Mouse (Mus musculus) MEL (cell line): ENCODE data around the gene Nptn. TPM values are rescaled to one million over a fixed set of nuclear protein-coding genes. Genes with fewer than 3 reads are reported as not detected.

ENCODE experiments used
- DNase-seq: peaks from one replicate; pipeline ENCODE4 v3.0.0; 2011; ENCODE audit warnings: low read depth, low spot score
- H3K27ac ChIP-seq: 2 replicates; pipeline ENCODE4 v1.5.1; 2012; ENCODE audit warnings: low read depth, mild to moderate bottlenecking, control low read depth, low read length, moderate library complexity; ENCODE audit not compliant: control insufficient read depth
- H3K27me3 ChIP-seq, 2 experiments: fragments of 150-350 bp in 1 of 2; sonication (generic) in 1 of 2; 2 replicates each; pipeline ENCODE4 v1.6.1; 2012; ENCODE audit warnings: low read length in 2 of 2, mild to moderate bottlenecking in 2 of 2, improper control_type of control experiment in 1 of 2, moderate library complexity in 1 of 2; ENCODE audit not compliant: insufficient read depth in 2 of 2, control insufficient read depth in 1 of 2
- H3K36me3 ChIP-seq, 2 experiments: 2 replicates each; pipeline ENCODE4 v1.6.1; 2012 to 2014; ENCODE audit warnings: low read length in 2 of 2, improper control_type of control experiment in 1 of 2, inconsistent platforms in 1 of 2, mild to moderate bottlenecking in 1 of 2; ENCODE audit not compliant: insufficient read depth in 2 of 2, control insufficient read depth in 1 of 2
- H3K4me1 ChIP-seq, 2 experiments: fragments of 150-350 bp in 1 of 2; sonication (generic) in 1 of 2; 2 replicates each; pipeline ENCODE4 v1.6.1; 2012; ENCODE audit warnings: low read length in 2 of 2, improper control_type of control experiment in 1 of 2, mild to moderate bottlenecking in 1 of 2; ENCODE audit not compliant: insufficient read depth in 2 of 2, control insufficient read depth in 1 of 2
- H3K4me3 ChIP-seq, 2 experiments: fragments of 150-350 bp in 1 of 2; sonication (generic) in 1 of 2; 2 replicates each; pipeline ENCODE4 v1.5.1; 2012; ENCODE audit warnings: low read depth in 2 of 2, low read length in 2 of 2, mild to moderate bottlenecking in 2 of 2, moderate library complexity in 2 of 2, control low read depth in 1 of 2, improper control_type of control experiment in 1 of 2; ENCODE audit not compliant: control insufficient read depth in 1 of 2, insufficient read depth in 1 of 2
- H3K79me2 ChIP-seq: 2 replicates; pipeline ENCODE4 v1.6.1; 2012; ENCODE audit warnings: mild to moderate bottlenecking, low read length, moderate library complexity; ENCODE audit not compliant: control insufficient read depth, poor library complexity, insufficient read depth
- H3K9ac ChIP-seq: 2 replicates; pipeline ENCODE4 v1.6.1; 2012; ENCODE audit warnings: low read depth, mild to moderate bottlenecking, control low read depth, low read length, moderate library complexity; ENCODE audit not compliant: control insufficient read depth, poor library complexity, severe bottlenecking
- H3K9me3 ChIP-seq: fragments of 150-350 bp; sonication (generic); replicated peaks from 2 replicates; pipeline ENCODE4 v1.6.1; 2012; ENCODE audit warnings: mild to moderate bottlenecking, low read length, improper control_type of control experiment, moderate library complexity; ENCODE audit not compliant: insufficient read depth
- BHLHE40 ChIP-seq: IDR thresholded peaks from 2 replicates; pipeline ENCODE4 v1.6.1; 2012; ENCODE audit warnings: low read depth, mild to moderate bottlenecking, inconsistent platforms, low read length, improper control_type of control experiment, borderline replicate concordance
- CHD1 ChIP-seq: IDR thresholded peaks from 2 replicates; pipeline ENCODE4 v1.6.1; 2012; ENCODE audit warnings: low read depth, mild to moderate bottlenecking, inconsistent platforms, low read length, improper control_type of control experiment
- EP300 ChIP-seq, 2 experiments: IDR thresholded peaks; 2 replicates each; pipeline ENCODE4 v1.6.1; 2011; ENCODE audit warnings: improper control_type of control experiment in 2 of 2, low read length in 2 of 2, low read depth in 1 of 2, mild to moderate bottlenecking in 1 of 2
- ETS1 ChIP-seq: IDR thresholded peaks from 2 replicates; pipeline ENCODE4 v1.6.1; 2012; ENCODE audit warnings: low read depth, mild to moderate bottlenecking, inconsistent platforms, low read length, improper control_type of control experiment, moderate library complexity
- GABPA ChIP-seq: IDR thresholded peaks from 2 replicates; pipeline ENCODE4 v1.6.1; 2012; ENCODE audit warnings: low read depth, mild to moderate bottlenecking, inconsistent platforms, low read length, improper control_type of control experiment, moderate library complexity
- JUND ChIP-seq: IDR thresholded peaks from 2 replicates; pipeline ENCODE4 v1.6.1; 2011; ENCODE audit warnings: low read depth, mild to moderate bottlenecking, improper control_type of control experiment, low read length
- KAT2A ChIP-seq: conservative IDR thresholded peaks from 2 replicates; pipeline ENCODE4 v1.6.1; 2012; ENCODE audit warnings: low read depth, low read length, improper control_type of control experiment, inconsistent platforms
- MAX ChIP-seq: IDR thresholded peaks from 2 replicates; pipeline ENCODE4 v1.6.1; 2011; ENCODE audit warnings: low read length, improper control_type of control experiment
- MEF2A ChIP-seq: IDR thresholded peaks from 2 replicates; pipeline ENCODE4 v1.6.1; 2014; ENCODE audit warnings: low read depth, mild to moderate bottlenecking, inconsistent platforms, low read length, improper control_type of control experiment; ENCODE audit not compliant: poor library complexity, insufficient replicate concordance, severe bottlenecking; ENCODE audit errors: extremely low read depth
- MXI1 ChIP-seq: IDR thresholded peaks from 2 replicates; pipeline ENCODE4 v1.6.1; 2011; ENCODE audit warnings: mild to moderate bottlenecking, low read depth, low read length, improper control_type of control experiment
- MYC ChIP-seq: IDR thresholded peaks from 2 replicates; pipeline ENCODE4 v1.6.1; 2011; ENCODE audit warnings: low read depth, mild to moderate bottlenecking, low read length, improper control_type of control experiment, moderate library complexity
- NRF1 ChIP-seq: IDR thresholded peaks from 2 replicates; pipeline ENCODE4 v1.6.1; 2014; ENCODE audit warnings: low read depth, mild to moderate bottlenecking, inconsistent platforms, low read length, improper control_type of control experiment, moderate library complexity; ENCODE audit not compliant: poor library complexity, insufficient read depth, severe bottlenecking
- POLR2AphosphoS5 ChIP-seq: IDR thresholded peaks from 2 replicates; pipeline ENCODE4 v1.6.1; 2012; ENCODE audit warnings: low read depth, borderline replicate concordance, mild to moderate bottlenecking, inconsistent platforms, low read length, moderate library complexity, mixed read lengths
- RCOR1 ChIP-seq: IDR thresholded peaks from 2 replicates; pipeline ENCODE4 v1.6.1; 2012; ENCODE audit warnings: low read depth, mild to moderate bottlenecking, inconsistent platforms, low read length, improper control_type of control experiment
- SIN3A ChIP-seq: IDR thresholded peaks from 2 replicates; pipeline ENCODE4 v1.6.1; 2012; ENCODE audit warnings: low read length, improper control_type of control experiment, inconsistent platforms
- SMC3 ChIP-seq: IDR thresholded peaks from 2 replicates; pipeline ENCODE4 v1.6.1; 2011; ENCODE audit warnings: low read depth, low read length, improper control_type of control experiment
- TAL1 ChIP-seq: IDR thresholded peaks from 2 replicates; pipeline ENCODE4 v1.6.1; 2012; ENCODE audit warnings: mild to moderate bottlenecking, inconsistent platforms, low read length, moderate library complexity, mixed read lengths
- TBP ChIP-seq: IDR thresholded peaks from 2 replicates; pipeline ENCODE4 v1.8.0; 2011; ENCODE audit warnings: low read depth, low read length, improper control_type of control experiment
- TCF12 ChIP-seq: IDR thresholded peaks from 2 replicates; pipeline ENCODE4 v1.6.1; 2014; ENCODE audit warnings: low read depth, mild to moderate bottlenecking, inconsistent platforms, low read length, improper control_type of control experiment, moderate library complexity
- USF1 ChIP-seq: IDR thresholded peaks from 2 replicates; pipeline ENCODE4 v1.6.1; 2014; ENCODE audit warnings: low read depth, mild to moderate bottlenecking, inconsistent platforms, low read length, improper control_type of control experiment, moderate library complexity
- USF2 ChIP-seq, 2 experiments: IDR thresholded peaks; 2 replicates each; pipeline ENCODE4 v1.6.1; 2011 to 2012; ENCODE audit warnings: improper control_type of control experiment in 2 of 2, low read length in 2 of 2, borderline replicate concordance in 1 of 2, inconsistent platforms in 1 of 2, low read depth in 1 of 2, mild to moderate bottlenecking in 1 of 2; ENCODE audit not compliant: insufficient read depth in 1 of 2
- ZC3H11A ChIP-seq: IDR thresholded peaks from 2 replicates; pipeline ENCODE4 v1.6.1; 2012; ENCODE audit warnings: low read depth, mild to moderate bottlenecking, inconsistent platforms, low read length, improper control_type of control experiment
- ZKSCAN1 ChIP-seq: IDR thresholded peaks from 2 replicates; pipeline ENCODE4 v1.6.1; 2012; ENCODE audit warnings: low read depth, mild to moderate bottlenecking, inconsistent platforms, low read length, improper control_type of control experiment, moderate library complexity
- ZMIZ1 ChIP-seq: IDR thresholded peaks from 2 replicates; pipeline ENCODE4 v1.6.1; 2012; ENCODE audit warnings: low read depth, mild to moderate bottlenecking, inconsistent platforms, low read length, improper control_type of control experiment, moderate library complexity
- ZNF384 ChIP-seq: IDR thresholded peaks from 2 replicates; pipeline ENCODE4 v1.6.1; 2012; ENCODE audit warnings: low read depth, mild to moderate bottlenecking, inconsistent platforms, low read length, improper control_type of control experiment
- polyA plus RNA-seq, 2 experiments: library from polyadenylated mRNA; stranded (reverse) in 1 of 2; unstranded in 1 of 2; fragments of >175 nt in 1 of 2; fragments of >200 nt in 1 of 2; gene quantifications; 2 replicates each; pipeline versions ENCODE4 v1.2.1 to v1.2.4; 2012; ENCODE audit warnings: low replicate concordance in 2 of 2, low read depth in 1 of 2; ENCODE audit not compliant: insufficient read length in 2 of 2, insufficient read depth in 1 of 2, missing spikeins in 1 of 2
- total RNA-seq: library from RNA; depleted of rRNA; stranded (reverse); fragments of 300-350 nt; gene quantifications from 2 replicates; pipeline ENCODE4 v1.2.3, GENCODE M21; 2012

The Nptn gene
- total and polyA plus RNA-seq, 3 experiments, result 71.4 to 199 TPM; not detected in 1

GRCm38 (mm10) chr9:58675371-58675770, 93.3 kb downstream of the Nptn start:
- no peak overlapping the region for H3K27ac ChIP-seq
- no peak overlapping the region for H3K4me3 ChIP-seq
- H3K9me3 ChIP-seq, result no peaks in the 10 kb centered on the region
- no peaks in the 10 kb centered on the region for H3K36me3 ChIP-seq
- TF ChIP-seq ETS1, result no peak
- no peak for TF ChIP-seq MEF2A
- TF ChIP-seq SMC3, result no peak
- no peak for TF ChIP-seq ZC3H11A
- no peak for TF ChIP-seq BHLHE40
- TF ChIP-seq MAX, result no peak
- no peak for TF ChIP-seq KAT2A
- TF ChIP-seq EP300 (IDR thresholded peaks at IDR 0.05; ENCODE audit: low read depth in 1 of 2, low read length in 2 of 2), result no peak
- TF ChIP-seq TAL1, result no peak
- no peak for TF ChIP-seq TBP
- TF ChIP-seq USF2 (IDR thresholded peaks at IDR 0.05; ENCODE audit: borderline replicate concordance in 1 of 2, insufficient read depth in 1 of 2, low read depth in 1 of 2, low read length in 2 of 2), result no peak
- no peak for TF ChIP-seq TCF12
- TF ChIP-seq JUND, result no peak
- TF ChIP-seq CHD1, result no peak
- TF ChIP-seq GABPA, result no peak
- no peak for TF ChIP-seq MYC
- no peak for TF ChIP-seq RCOR1
- no peak for TF ChIP-seq SIN3A
- no peaks in the 10 kb centered on the region for H3K27me3 ChIP-seq
- DNase-seq, result no peak
- peaks cover 1% of the 10 kb centered on the region; the same call in 1 of the 2 replicates for H3K79me2 ChIP-seq
- peaks cover 0 to 3% of the 10 kb centered on the region in 2 experiments; a peak in 2 of 4 replicates for H3K4me1 ChIP-seq
- no peak overlapping the region for H3K9ac ChIP-seq

- Histone ChIP-seq H3K9ac (no peak overlapping the region), H3K4me3 (no peak overlapping the region), H3K4me1 (peaks cover 0 to 3% of the 10 kb centered on the region in 2 experiments; a peak in 2 of 4 replicates), H3K9me3 (no peaks in the 10 kb centered on the region), H3K27ac (no peak overlapping the region), H3K27me3 (no peaks in the 10 kb centered on the region), H3K79me2 (peaks cover 1% of the 10 kb centered on the region; the same call in 1 of the 2 replicates), H3K36me3 (no peaks in the 10 kb centered on the region)
- no peak for TF ChIP-seq TCF12
- no peak for TF ChIP-seq MXI1
- no peak for TF ChIP-seq MEF2A
- TF ChIP-seq USF1, result no peak
- no peak for TF ChIP-seq JUND
- no peak for TF ChIP-seq TAL1
- no peak for TF ChIP-seq MYC
- TF ChIP-seq MAX, result no peak
- no peak for TF ChIP-seq ZKSCAN1
- TF ChIP-seq NRF1, result no peak
- no peak for TF ChIP-seq ZMIZ1
- TF ChIP-seq CHD1, result no peak
- no peak for TF ChIP-seq ZNF384
- no peak for TF ChIP-seq GABPA
- TF ChIP-seq POLR2AphosphoS5, result no peak
- DNase-seq, result no peak
Measured at GRCm38 (mm10) chr9:58681411-58681810, 99.4 kb downstream of the Nptn start.
